Mouse (Mus musculus) limb, embryonic 15.5 days (tissue): ENCODE data around the gene Ptprr. TPM values are rescaled to one million over a fixed set of nuclear protein-coding genes. Genes with fewer than 3 reads are reported as not detected.

Source experiments
- ATAC-seq: fragments of 200-750 bp; cut with Nextera tagmentation; 2 replicates; pipeline ENCODE4 v1.8.0; 2017; ENCODE audit warnings: low read depth, moderate TSS enrichment; ENCODE audit not compliant: insufficient number of reproducible peaks, low FRiP score, low TSS enrichment
- H3K27ac ChIP-seq: fragments of 300-500 bp; sonication (generic); 2 replicates; pipeline ENCODE4 v1.5.1; 2015; ENCODE audit warnings: moderate library complexity, mild to moderate bottlenecking, inconsistent platforms
- H3K27me3 ChIP-seq: fragments of 300-500 bp; sonication (generic); 2 replicates; pipeline ENCODE4 v1.6.1; 2015; ENCODE audit warnings: inconsistent platforms
- H3K36me3 ChIP-seq: fragments of 300-500 bp; sonication (generic); 2 replicates; pipeline ENCODE4 v1.6.1; 2015; ENCODE audit warnings: inconsistent platforms
- H3K4me1 ChIP-seq: fragments of 300-500 bp; sonication (generic); 2 replicates; pipeline ENCODE4 v1.6.1; 2015; ENCODE audit warnings: inconsistent platforms
- H3K4me2 ChIP-seq: fragments of 300-500 bp; sonication (generic); 2 replicates; pipeline ENCODE4 v1.6.1; 2015; ENCODE audit warnings: mild to moderate bottlenecking, inconsistent platforms
- H3K4me3 ChIP-seq: fragments of 300-500 bp; sonication (generic); 2 replicates; pipeline ENCODE4 v1.5.1; 2015; ENCODE audit warnings: mild to moderate bottlenecking, inconsistent platforms
- H3K9ac ChIP-seq: fragments of 300-500 bp; sonication (generic); 2 replicates; pipeline ENCODE4 v1.6.1; 2015; ENCODE audit warnings: inconsistent platforms
- H3K9me3 ChIP-seq: fragments of 300-500 bp; sonication (generic); 2 replicates; pipeline ENCODE4 v1.6.1; 2016; ENCODE audit warnings: inconsistent platforms
- WGBS: fragments of 180-500 bp; shearing (Covaris S2); methylation state at CpG from one replicate; pipeline ENCODE4 v1.1.7; 2015; 5-methylcytosine and 5-hydroxymethylcytosine counted together
- polyA plus RNA-seq: library from polyadenylated mRNA; unstranded; fragments of >200 nt; fragmentation: Nextera tagmentation; extraction: Ambion mirVana; gene quantifications from 2 replicates; pipeline ENCODE4 v1.2.1, GENCODE M21; 2015

The Ptprr gene
- polyA plus RNA-seq, 1 experiment from 2014 or later = 0.47 TPM

GRCm38 (mm10) chr10:116201542-116201941 lies 183.5 kb downstream of the Ptprr start:
- WGBS = 86% methylated on average over 8 of the region's 8 CpGs
- Histone ChIP-seq H3K9me3 (no peaks in the 10 kb centered on the region), H3K36me3 (no peaks in the 10 kb centered on the region), H3K27ac (no peak overlapping the region), H3K4me1 (0 out of 2 replicates have a peak, but pooled peaks cover 6% of the 10 kb centered on the region), H3K4me2 (no peak overlapping the region), H3K27me3 (peaks cover 3% of the 10 kb centered on the region; the same call in 1 of the 2 replicates), H3K4me3 (no peak overlapping the region), H3K9ac (no peak overlapping the region)
- ATAC-seq = no peak

GRCm38 (mm10) chr10:116205580-116206358 lies 187.8 kb downstream of the Ptprr start:
- WGBS = 27% methylated on average over 15 of the region's 15 CpGs
- Histone ChIP-seq H3K27ac (no peak overlapping the region), H3K4me3 (no peak overlapping the region), H3K27me3 (0 out of 2 replicates have a peak, but pooled peaks cover 3% of the 10 kb centered on the region), H3K9me3 (no peaks in the 10 kb centered on the region), H3K36me3 (no peaks in the 10 kb centered on the region), H3K4me2 (no peak overlapping the region), H3K4me1 (0 out of 2 replicates have a peak, but pooled peaks cover 3% of the 10 kb centered on the region), H3K9ac (no peak overlapping the region)
- no peak for ATAC-seq

- Histone ChIP-seq H3K27ac (no peak overlapping the region), H3K4me1 (0 out of 2 replicates have a peak, but pooled peaks cover 3% of the 10 kb centered on the region), H3K4me3 (no peak overlapping the region), H3K36me3 (no peaks in the 10 kb centered on the region), H3K27me3 (0 out of 2 replicates have a peak, but pooled peaks cover 3% of the 10 kb centered on the region), H3K9ac (no peak overlapping the region), H3K4me2 (no peak overlapping the region), H3K9me3 (no peaks in the 10 kb centered on the region)
- no peak for ATAC-seq
- whole genome bisulfite sequencing = 58% methylated on average over 11 of the region's 11 CpGs
These were observed 188.4 kb downstream of the Ptprr start for GRCm38 (mm10) chr10:116206449-116206848.

GRCm38 (mm10) chr10:116207987-116208726 lies 190.1 kb downstream of the Ptprr start:
- peak overlapping the region; percentile 14; the same call in 1 of the 2 replicates for H3K4me2 ChIP-seq
- no peak overlapping the region for H3K9ac ChIP-seq
- no peak overlapping the region for H3K4me3 ChIP-seq
- H3K9me3 ChIP-seq = no peaks in the 10 kb centered on the region
- H3K27ac ChIP-seq = no peak overlapping the region
- no peak for ATAC-seq
- no peaks in the 10 kb centered on the region for H3K36me3 ChIP-seq
- 15% methylated on average over 9 of the region's 9 CpGs for WGBS
- H3K27me3 ChIP-seq = 0 out of 2 replicates have a peak, but pooled peaks cover 3% of the 10 kb centered on the region
- H3K4me1 ChIP-seq = 0 out of 2 replicates have a peak, but pooled peaks cover 3% of the 10 kb centered on the region

- Histone ChIP-seq H3K4me3 (no peak overlapping the region), H3K27ac (no peak overlapping the region), H3K4me1 (0 out of 2 replicates have a peak, but pooled peaks cover 3% of the 10 kb centered on the region), H3K36me3 (no peaks in the 10 kb centered on the region), H3K27me3 (0 out of 2 replicates have a peak, but pooled peaks cover 3% of the 10 kb centered on the region), H3K4me2 (peak overlapping the region; percentile 14; the same call in 1 of the 2 replicates), H3K9me3 (no peaks in the 10 kb centered on the region), H3K9ac (no peak overlapping the region)
- no peak for ATAC-seq
- WGBS = 33% methylated on average over 9 of the region's 9 CpGs
These were observed 190.7 kb downstream of the Ptprr start for GRCm38 (mm10) chr10:116208727-116209115.

- Histone ChIP-seq H3K4me3 (no peak overlapping the region), H3K9me3 (no peaks in the 10 kb centered on the region), H3K36me3 (no peaks in the 10 kb centered on the region), H3K4me2 (no peak overlapping the region), H3K27ac (no peak overlapping the region), H3K4me1 (0 out of 2 replicates have a peak, but pooled peaks cover 3% of the 10 kb centered on the region), H3K27me3 (no peaks in the 10 kb centered on the region), H3K9ac (no peak overlapping the region)
- no peak for ATAC-seq
- WGBS = 19% methylated on average over 3 of the region's 3 CpGs
These were observed 194.1 kb downstream of the Ptprr start for GRCm38 (mm10) chr10:116212127-116212526.

GRCm38 (mm10) chr10:116220336-116221118 lies 202.5 kb downstream of the Ptprr start:
- WGBS = 61% methylated on average over 12 of the region's 12 CpGs
- H3K27ac ChIP-seq = no peak overlapping the region
- no peak for ATAC-seq

GRCm38 (mm10) chr10:116235299-116235698 lies 217.3 kb downstream of the Ptprr start:
- H3K27me3 ChIP-seq = no peaks in the 10 kb centered on the region
- H3K4me3 ChIP-seq = no peak overlapping the region
- no peak overlapping the region for H3K4me2 ChIP-seq
- H3K9me3 ChIP-seq = no peaks in the 10 kb centered on the region
- no peaks in the 10 kb centered on the region for H3K36me3 ChIP-seq
- no peaks in the 10 kb centered on the region for H3K4me1 ChIP-seq
- 58% methylated on average over 5 of the region's 5 CpGs for WGBS
- no peak for ATAC-seq
- H3K9ac ChIP-seq = no peak overlapping the region
- H3K27ac ChIP-seq = no peak overlapping the region

More at GRCm38 (mm10) chr10:116220336-116221118, 202.5 kb downstream of the Ptprr start:
- Histone ChIP-seq H3K9me3 (no peaks in the 10 kb centered on the region), H3K27me3 (no peaks in the 10 kb centered on the region), H3K36me3 (no peaks in the 10 kb centered on the region), H3K9ac (no peak overlapping the region), H3K4me3 (no peak overlapping the region), H3K4me2 (no peak overlapping the region), H3K4me1 (no peaks in the 10 kb centered on the region)

- H3K36me3 ChIP-seq = no peaks in the 10 kb centered on the region
- no peak overlapping the region for H3K9ac ChIP-seq
- WGBS = 77% methylated on average over 7 of the region's 7 CpGs
- no peaks in the 10 kb centered on the region for H3K9me3 ChIP-seq
- no peak overlapping the region for H3K4me2 ChIP-seq
- no peak overlapping the region for H3K27ac ChIP-seq
- H3K4me1 ChIP-seq = no peaks in the 10 kb centered on the region
- H3K27me3 ChIP-seq = no peaks in the 10 kb centered on the region
- H3K4me3 ChIP-seq = no peak overlapping the region
- ATAC-seq = no peak
These were observed 224.2 kb downstream of the Ptprr start for GRCm38 (mm10) chr10:116242200-116242599.

GRCm38 (mm10) chr10:116243373-116243772 lies 225.4 kb downstream of the Ptprr start:
- no peaks in the 10 kb centered on the region for H3K4me1 ChIP-seq
- H3K9ac ChIP-seq = no peak overlapping the region
- 52% methylated on average over 7 of the region's 7 CpGs for WGBS
- no peaks in the 10 kb centered on the region for H3K9me3 ChIP-seq
- H3K27ac ChIP-seq = no peak overlapping the region
- no peak for ATAC-seq
- H3K36me3 ChIP-seq = no peaks in the 10 kb centered on the region
- H3K4me3 ChIP-seq = no peak overlapping the region
- no peaks in the 10 kb centered on the region for H3K27me3 ChIP-seq
- H3K4me2 ChIP-seq = no peak overlapping the region

GRCm38 (mm10) chr10:116245632-116246031 lies 227.6 kb downstream of the Ptprr start:
- WGBS = 62% methylated on average over 2 of the region's 2 CpGs
- ATAC-seq = no peak
- H3K9ac ChIP-seq = no peak overlapping the region

More at GRCm38 (mm10) chr10:116245632-116246031, 227.6 kb downstream of the Ptprr start:
- H3K27me3 ChIP-seq = no peaks in the 10 kb centered on the region
- no peak overlapping the region for H3K27ac ChIP-seq
- no peak overlapping the region for H3K4me3 ChIP-seq
- H3K4me1 ChIP-seq = no peaks in the 10 kb centered on the region
- no peak overlapping the region for H3K4me2 ChIP-seq
- no peaks in the 10 kb centered on the region for H3K9me3 ChIP-seq
- H3K36me3 ChIP-seq = no peaks in the 10 kb centered on the region
